Mouse (Mus musculus) heart, adult 2 months (tissue): ENCODE measurements around the gene Sltm. TPM values are rescaled to one million over a fixed set of nuclear protein-coding genes. Genes with fewer than 3 reads are reported as not detected.

Experiments
- DNase-seq, 2 experiments: peaks; one replicate each; pipeline ENCODE4 v3.0.0; 2021
- H3K27ac ChIP-seq: fragments of 200-600 bp; 2 replicates; pipeline ENCODE4 v1.8.1; 2022
- H3K27me3 ChIP-seq: fragments of 200-500 bp; 2 replicates; pipeline ENCODE4 v1.6.1; 2012; ENCODE audit warnings: mild to moderate bottlenecking, low read length, inconsistent platforms, mixed read lengths; ENCODE audit not compliant: control insufficient read depth, insufficient read depth
- H3K36me3 ChIP-seq: fragments of 200-500 bp; 2 replicates; pipeline ENCODE4 v1.6.1; 2012; ENCODE audit warnings: low read length, inconsistent platforms; ENCODE audit not compliant: control insufficient read depth, insufficient read depth
- H3K4me1 ChIP-seq: fragments of 200-500 bp; 2 replicates; pipeline ENCODE4 v1.6.1; 2011; ENCODE audit warnings: low read length; ENCODE audit not compliant: control insufficient read depth, insufficient read depth
- H3K4me3 ChIP-seq: fragments of 200-600 bp; 2 replicates; pipeline ENCODE4 v1.8.1; 2022
- H3K79me2 ChIP-seq: fragments of 200-500 bp; replicated peaks from 2 replicates; pipeline ENCODE4 v1.6.1; 2012; ENCODE audit warnings: mild to moderate bottlenecking, inconsistent platforms, low read length, moderate library complexity, mixed read lengths; ENCODE audit not compliant: control insufficient read depth, insufficient read depth
- H3K9ac ChIP-seq: fragments of 200-500 bp; 2 replicates; pipeline ENCODE4 v1.6.1; 2012; ENCODE audit warnings: low read depth, mild to moderate bottlenecking, control low read depth, inconsistent platforms, low read length, mixed read lengths
- CTCF ChIP-seq: fragments of 200-600 bp; IDR thresholded peaks from 2 replicates; pipeline ENCODE4 v1.8.1; 2022; ENCODE audit warnings: antibody characterized with exemption, mild to moderate bottlenecking, moderate library complexity
- EP300 ChIP-seq: fragments of 200-500 bp; IDR thresholded peaks from 2 replicates; pipeline ENCODE4 v1.6.1; 2011; ENCODE audit warnings: low read depth, low read length, control low read depth; ENCODE audit not compliant: insufficient read depth
- POLR2A ChIP-seq: fragments of 200-500 bp; IDR thresholded peaks from 2 replicates; pipeline ENCODE4 v1.6.1; 2011; ENCODE audit warnings: mild to moderate bottlenecking, low read depth, low read length, control low read depth; ENCODE audit not compliant: insufficient read depth
- whole genome bisulfite sequencing: fragments of 180-500 bp; shearing (Covaris S2); methylation state at CpG from one replicate; pipeline ENCODE4 v1.1.7; 2018; 5-methylcytosine and 5-hydroxymethylcytosine counted together
- intact Hi-C: fragments of 180-260 bp; cut with DNase I; formaldehyde crosslinking; loops from one replicate; pipeline ENCODE4 v1.15.1; 2025
- polyA plus RNA-seq: library from polyadenylated mRNA; depleted of rRNA; stranded (reverse); fragments of >200 nt; gene quantifications from 2 replicates; pipeline ENCODE4 v1.2.3, GENCODE M21; 2012; rRNA removed
- total RNA-seq, 2 experiments: library from RNA; stranded (reverse); gene quantifications; 2 replicates each; pipeline ENCODE4 v1.2.3; 2021

The Sltm gene
- total and polyA plus RNA-seq, 3 experiments, result 6.4 to 21.9 (median 20.9) TPM

DNA sequence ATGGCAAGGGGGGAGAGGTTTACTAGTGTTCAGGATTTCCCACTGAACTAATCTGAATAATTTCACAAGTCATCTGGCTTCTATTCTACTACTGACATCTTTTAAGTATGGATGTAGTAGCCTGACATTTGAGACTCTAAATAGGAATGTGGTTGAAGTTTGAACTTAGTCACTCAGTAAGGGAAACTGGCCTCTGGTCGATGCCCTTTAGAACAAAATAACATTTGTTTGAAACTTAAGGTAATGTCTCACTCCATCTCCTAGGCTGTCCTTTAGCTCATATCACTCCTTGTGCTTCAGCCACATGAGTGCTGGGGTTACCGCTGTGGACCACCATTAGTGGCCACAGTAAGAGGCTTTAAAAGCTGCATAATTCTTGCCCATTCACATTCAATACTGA is 55.7 kb downstream of the Sltm start:
- intact Hi-C loops, result no loop called here
- Histone ChIP-seq H3K4me1 (no peaks in the 10 kb centered on the region), H3K27ac (no peak overlapping the region), H3K9ac (no peak overlapping the region), H3K79me2 (no peaks in the 10 kb centered on the region), H3K27me3 (no peaks in the 10 kb centered on the region), H3K36me3 (no peaks in the 10 kb centered on the region), H3K4me3 (no peak overlapping the region)
- WGBS, result 94% methylated on average over 2 of the region's 2 CpGs
- no peak for DNase-seq
- no peak for TF ChIP-seq POLR2A
- no peak for TF ChIP-seq EP300
- no peak for TF ChIP-seq CTCF

GRCm38 (mm10) chr9:70602186-70602845 is 59.8 kb downstream of the Sltm start:
- WGBS, result 90% methylated on average over 1 of the region's 1 CpGs
- intact Hi-C loops, result no loop called here
- Histone ChIP-seq H3K27me3 (no peaks in the 10 kb centered on the region), H3K4me1 (no peaks in the 10 kb centered on the region), H3K36me3 (no peaks in the 10 kb centered on the region), H3K79me2 (no peaks in the 10 kb centered on the region), H3K4me3 (no peak overlapping the region), H3K9ac (no peak overlapping the region), H3K27ac (no peak overlapping the region)
- TF ChIP-seq CTCF (no peak), POLR2A (no peak), EP300 (no peak)
- peak in 1 of 2 experiments; percentile 6 for DNase-seq

GRCm38 (mm10) chr9:70611026-70611673 is 68.6 kb downstream of the Sltm start:
- H3K9ac ChIP-seq, result no peak overlapping the region
- H3K4me3 ChIP-seq, result no peak overlapping the region
- H3K4me1 ChIP-seq, result peaks cover 1% of the 10 kb centered on the region; the same call in 1 of the 2 replicates
- H3K27ac ChIP-seq, result no peak overlapping the region
- intact Hi-C loops, result no loop called here
- no peaks in the 10 kb centered on the region for H3K27me3 ChIP-seq
- 32% methylated on average over 3 of the region's 3 CpGs for WGBS
- no peak for DNase-seq
- peaks cover 6% of the 10 kb centered on the region for H3K36me3 ChIP-seq
- H3K79me2 ChIP-seq, result peaks cover 2% of the 10 kb centered on the region; the same call in 1 of the 2 replicates
- no peak for TF ChIP-seq EP300
- no peak for TF ChIP-seq CTCF
- no peak for TF ChIP-seq POLR2A

GRCm38 (mm10) chr9:70629711-70630110 is 87.2 kb downstream of the Sltm start:
- no peak for TF ChIP-seq CTCF
- TF ChIP-seq EP300, result no peak
- TF ChIP-seq POLR2A, result no peak
- no peaks in the 10 kb centered on the region for H3K79me2 ChIP-seq
- peaks cover 2% of the 10 kb centered on the region; the same call in 1 of the 2 replicates for H3K36me3 ChIP-seq
- no peaks in the 10 kb centered on the region for H3K27me3 ChIP-seq
- H3K27ac ChIP-seq, result no peak overlapping the region
- intact Hi-C loops, result no loop called here
- peaks cover 4% of the 10 kb centered on the region for H3K4me1 ChIP-seq
- no peak overlapping the region for H3K4me3 ChIP-seq
- DNase-seq, result peak in 1 of 2 experiments; percentile 16
- no peak overlapping the region for H3K9ac ChIP-seq
- WGBS, result 70% methylated on average over 2 of the region's 2 CpGs

DNA sequence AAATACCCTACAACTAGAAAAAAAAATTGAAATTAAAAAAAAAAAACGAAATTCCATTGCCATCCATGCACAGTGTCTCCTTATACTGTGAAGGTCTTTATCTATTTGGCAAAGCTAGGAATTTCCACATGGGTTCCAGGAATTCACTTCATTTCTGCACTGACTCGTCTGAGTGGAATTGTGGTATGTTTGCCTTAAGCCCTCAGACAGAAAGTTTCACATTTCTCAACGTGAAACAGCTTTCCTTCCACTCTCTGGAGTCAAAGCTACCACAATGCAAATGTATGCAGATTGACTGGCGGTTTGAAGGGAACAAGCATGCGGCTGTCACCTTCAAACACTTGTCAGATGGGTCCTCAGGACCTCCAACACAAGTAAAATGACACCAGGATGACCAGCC is 89.1 kb downstream of the Sltm start:
- no peak for DNase-seq
- Histone ChIP-seq H3K27ac (no peak overlapping the region), H3K79me2 (no peaks in the 10 kb centered on the region), H3K4me1 (peaks cover 4% of the 10 kb centered on the region), H3K27me3 (no peaks in the 10 kb centered on the region), H3K36me3 (peaks cover 2% of the 10 kb centered on the region; the same call in 1 of the 2 replicates), H3K4me3 (no peak overlapping the region), H3K9ac (no peak overlapping the region)
- intact Hi-C loops, result no loop called here
- WGBS, result 28% methylated on average over 5 of the region's 5 CpGs
- TF ChIP-seq POLR2A, result no peak

- H3K79me2 ChIP-seq, result no peaks in the 10 kb centered on the region
- H3K27me3 ChIP-seq, result no peaks in the 10 kb centered on the region
- peaks cover 1% of the 10 kb centered on the region; the same call in 1 of the 2 replicates for H3K36me3 ChIP-seq
- no peak for TF ChIP-seq CTCF
- no peak for TF ChIP-seq POLR2A
- TF ChIP-seq EP300, result no peak
- peaks cover 1% of the 10 kb centered on the region for H3K4me1 ChIP-seq
- H3K4me3 ChIP-seq, result no peak overlapping the region
- 83% methylated on average over 2 of the region's 2 CpGs for WGBS
- no peak for DNase-seq
- intact Hi-C loops, result no loop called here
- no peak overlapping the region for H3K9ac ChIP-seq
- no peak overlapping the region for H3K27ac ChIP-seq
Observed at GRCm38 (mm10) chr9:70636748-70637147, 94.2 kb downstream of the Sltm start.

Other genes starting within 250 kb of the Sltm start
- gene Ccnb2, start 121.2 kb upstream of the Sltm start, total RNA-seq, result under 1 TPM; 0.57 TPM
- 0.39 and 0.59 TPM in 2 replicates for gene Ccnb2, start 121.2 kb upstream of the Sltm start, polyA plus RNA-seq
- gene Rnf111, start 39.0 kb upstream of the Sltm start, total RNA-seq, result 10 to 100 TPM; 19.4 to 19.8 TPM
- gene Rnf111, start 39.0 kb upstream of the Sltm start, polyA plus RNA-seq, result 25.2 and 25.7 TPM in 2 replicates
- under 1 TPM; 0.23 to 0.41 TPM for gene Gm10642, start 113.5 kb downstream of the Sltm start, total RNA-seq
- gene Gm10642, start 113.5 kb downstream of the Sltm start, polyA plus RNA-seq, result 0.21 and 0.23 TPM in 2 replicates
- gene Mindy2, start 114.4 kb downstream of the Sltm start, total RNA-seq, result 10 to 100 TPM; 34.8 to 36.7 TPM
- 7.1 and 17.7 TPM in 2 replicates for gene Mindy2, start 114.4 kb downstream of the Sltm start, polyA plus RNA-seq
- 10 to 100 TPM; 37.0 to 39.2 TPM for gene Adam10, start 136.2 kb downstream of the Sltm start, total RNA-seq
- 9.5 and 20.7 TPM in 2 replicates for gene Adam10, start 136.2 kb downstream of the Sltm start, polyA plus RNA-seq